Mouse (Mus musculus) adipocyte (in vitro differentiated cells): ENCODE measurements at regions not wholly inside any gene's neighbourhood (a gene's known extent, or its start where the extent isn't known, plus 50 kb on each side); places are given as distances from the start of the nearest gene placed in this dataset.

Experiments
- DNase-seq: peaks from one replicate; pipeline ENCODE4 v3.0.0-alpha.2; 2016; ENCODE audit warnings: low spot score

GRCm38 (mm10) chr8:89905588-89905987 is 442.6 kb downstream of the Tox3 start:
- DNase-seq: no peak

DNA sequence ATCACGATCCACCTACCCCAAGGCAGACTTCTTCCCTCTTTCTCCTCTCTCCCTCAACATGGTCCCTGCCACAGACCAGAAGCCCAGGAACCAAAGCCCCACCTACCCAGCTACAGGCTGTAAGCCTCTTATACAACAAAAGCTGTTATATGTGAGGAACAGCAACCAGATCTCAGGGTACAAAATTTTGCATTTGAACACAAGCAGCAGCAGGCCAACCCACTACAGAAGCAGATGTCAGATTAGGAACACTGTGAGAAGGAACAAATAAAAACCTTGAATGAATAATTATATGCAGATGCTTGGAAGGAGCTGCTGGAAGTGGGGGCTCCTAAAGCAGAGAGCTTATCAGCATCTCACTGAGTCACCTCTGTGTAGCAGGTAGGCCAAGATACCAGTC is 444.8 kb downstream of the Tox3 start:
- DNase-seq: no peak

DNA sequence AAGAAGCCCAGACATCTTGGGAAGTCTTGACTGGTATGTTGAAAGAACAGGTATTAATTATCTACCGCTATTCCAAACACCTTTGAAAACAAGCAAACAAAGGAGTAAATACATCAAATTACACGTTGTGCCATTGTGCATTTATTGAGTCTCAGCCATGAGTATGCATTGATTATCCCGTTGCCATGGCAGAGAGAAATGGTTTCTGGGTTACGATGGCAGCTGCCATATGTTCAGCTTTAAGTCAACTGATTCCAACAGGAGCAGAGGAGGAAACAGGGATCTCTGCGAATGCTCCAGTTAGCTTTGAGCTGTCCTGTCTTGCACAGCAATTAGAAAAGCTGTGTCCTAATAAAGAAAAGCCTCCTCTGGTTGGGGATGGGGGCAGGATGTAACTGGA is 475.4 kb downstream of the Tox3 start:
- DNase-seq: no peak

DNA sequence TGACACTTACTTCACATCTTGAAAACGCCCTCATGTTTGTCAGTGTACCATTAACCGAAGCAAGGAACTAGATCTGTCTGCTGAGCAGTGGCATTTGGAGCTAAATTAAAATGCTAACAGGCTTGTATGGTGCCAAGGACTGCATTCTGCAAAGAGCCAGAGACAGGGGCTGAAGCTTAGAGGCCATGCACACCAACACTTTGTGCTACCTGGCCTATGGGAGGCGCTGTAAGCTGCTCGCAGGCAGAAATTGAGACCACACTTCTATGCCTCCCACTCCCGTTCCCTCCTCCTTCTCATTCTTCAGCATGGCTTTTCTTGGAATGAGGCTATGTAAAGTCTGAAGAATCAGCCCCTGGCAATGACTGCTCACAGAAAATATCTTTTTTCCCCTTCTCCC is 476.2 kb downstream of the Tox3 start:
- DNase-seq: no peak

- DNase-seq: no peak
Measured at GRCm38 (mm10) chr8:89859813-89860212, 488.3 kb downstream of the Tox3 start.

GRCm38 (mm10) chr8:89858706-89859385 is 489.3 kb downstream of the Tox3 start:
- DNase-seq: no peak

DNA sequence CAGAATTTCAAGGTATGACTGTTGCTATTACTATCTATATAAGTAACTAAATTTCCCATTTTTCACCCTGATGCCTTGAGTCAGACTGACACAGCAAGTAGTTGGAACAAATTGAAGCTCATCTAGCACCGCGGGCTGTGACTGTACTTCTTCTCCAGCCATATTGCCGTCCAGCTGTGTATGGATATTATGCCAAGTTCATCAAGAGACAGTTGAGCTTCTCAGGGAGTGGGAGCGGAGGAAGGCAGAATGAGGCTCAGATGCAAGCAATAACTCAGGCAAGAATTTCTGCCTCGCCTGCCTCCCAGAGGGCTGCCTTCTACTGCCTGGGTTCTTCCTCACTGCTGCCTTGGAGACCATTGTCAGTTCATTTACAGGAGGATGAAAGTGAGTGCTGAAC is 492.6 kb downstream of the Tox3 start:
- DNase-seq: no peak

DNA sequence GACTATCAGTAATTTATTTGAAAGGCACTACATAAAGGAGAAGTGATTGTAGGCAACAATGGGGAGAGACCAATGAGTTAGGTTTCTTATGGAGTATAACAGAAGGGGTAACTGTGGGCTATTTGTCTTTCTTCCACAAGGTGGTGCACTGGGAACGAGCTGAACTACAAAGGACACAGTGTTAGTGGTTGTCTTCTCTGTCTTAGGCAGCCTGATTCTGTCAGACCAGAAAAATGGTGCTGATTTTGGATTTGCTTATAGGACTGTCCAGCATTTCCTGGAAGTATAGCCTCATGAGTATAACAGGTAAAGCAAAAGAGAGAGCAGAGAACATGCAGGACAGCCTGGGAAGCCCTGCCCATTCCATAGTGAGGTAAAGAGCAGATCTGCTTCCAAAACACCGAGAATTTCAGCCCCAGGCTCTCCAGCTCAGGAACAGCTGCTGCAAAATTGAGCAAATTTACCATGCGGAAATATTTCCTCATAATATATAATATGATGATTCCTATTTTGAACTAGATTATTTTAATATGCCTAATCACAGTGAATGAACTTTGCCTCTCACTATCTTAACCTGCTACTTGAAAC is 497.8 kb downstream of the Tox3 start:
- peak; percentile 5 for DNase-seq

DNA sequence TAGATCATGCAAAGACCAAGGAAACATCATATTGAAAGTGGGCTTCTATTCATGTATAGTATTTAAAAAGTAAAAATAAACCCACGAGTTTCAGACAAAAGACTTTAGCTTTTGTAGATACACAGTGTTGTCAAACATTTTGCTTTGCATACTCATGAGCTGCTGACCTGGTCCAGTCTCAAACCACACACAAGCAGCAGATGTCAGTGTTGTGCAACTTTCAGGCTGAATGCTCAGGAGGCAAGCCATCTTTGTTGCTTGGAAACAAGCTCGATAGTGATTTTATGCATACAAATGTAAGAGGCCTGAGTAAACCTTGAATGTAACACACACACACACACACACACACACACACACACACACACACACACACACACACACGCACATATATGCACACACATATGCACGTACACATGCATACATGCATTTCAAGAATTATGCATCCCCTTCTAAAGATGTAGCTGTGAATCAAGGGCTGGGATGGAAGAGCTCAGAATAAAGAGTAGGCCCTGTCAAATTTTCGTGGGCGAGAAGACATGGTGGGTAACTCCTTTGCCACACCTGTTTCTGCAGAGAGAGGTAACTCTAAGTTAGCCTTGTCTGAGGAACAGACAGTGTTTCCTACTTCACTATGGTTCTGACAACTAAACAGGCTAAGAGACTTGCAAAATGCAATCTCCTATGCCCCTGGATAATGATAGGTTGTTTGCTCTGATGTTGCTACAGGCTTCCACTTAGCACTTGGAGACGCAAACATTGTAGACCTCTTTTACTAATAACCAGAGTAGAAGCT is 498.5 kb downstream of the Tox3 start:
- no peak for DNase-seq

DNA sequence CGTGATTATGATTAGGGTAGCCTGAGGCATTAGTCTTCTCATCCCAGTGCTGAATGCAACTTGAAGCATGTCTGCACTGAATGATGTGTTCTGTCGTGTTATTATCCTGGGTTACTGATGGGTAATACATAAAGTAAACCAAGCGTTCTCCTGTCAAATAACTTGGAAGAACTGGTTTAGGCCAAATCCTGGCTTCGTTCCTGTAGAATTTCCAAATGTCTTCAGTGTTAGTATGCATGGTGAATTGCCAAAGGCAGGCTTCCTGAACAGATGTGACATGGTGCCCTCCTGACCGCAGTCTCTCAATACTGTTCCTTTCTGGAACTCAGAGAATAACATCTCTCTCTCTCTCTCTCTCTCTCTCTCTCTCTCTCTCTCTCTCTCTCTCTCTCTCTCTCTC is 509.6 kb downstream of the Tox3 start:
- no peak for DNase-seq

- DNase-seq: no peak
Measured at GRCm38 (mm10) chr8:89833715-89834114, 514.4 kb downstream of the Tox3 start.

- no peak for DNase-seq
Measured at GRCm38 (mm10) chr8:89824586-89824985, 523.6 kb downstream of the Tox3 start.

DNA sequence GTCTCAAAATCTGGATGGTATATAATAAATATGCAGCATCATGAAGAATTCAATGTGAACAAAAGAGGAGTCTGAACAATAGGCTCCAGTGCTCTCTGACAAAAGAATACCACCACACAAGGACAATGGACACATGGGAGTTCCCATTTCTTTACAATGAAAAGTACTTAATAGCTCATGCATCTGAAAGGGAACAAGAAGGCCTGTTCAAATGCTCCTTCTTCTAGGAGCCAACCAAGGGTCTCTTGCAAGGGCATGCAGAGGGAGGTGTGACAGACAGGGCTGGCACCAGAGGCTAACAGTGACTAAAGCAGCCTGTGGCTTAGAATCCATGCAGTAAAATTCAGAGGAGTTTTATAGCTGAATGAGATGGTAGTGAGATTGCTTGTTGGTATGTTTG is 524.5 kb downstream of the Tox3 start:
- no peak for DNase-seq

DNA sequence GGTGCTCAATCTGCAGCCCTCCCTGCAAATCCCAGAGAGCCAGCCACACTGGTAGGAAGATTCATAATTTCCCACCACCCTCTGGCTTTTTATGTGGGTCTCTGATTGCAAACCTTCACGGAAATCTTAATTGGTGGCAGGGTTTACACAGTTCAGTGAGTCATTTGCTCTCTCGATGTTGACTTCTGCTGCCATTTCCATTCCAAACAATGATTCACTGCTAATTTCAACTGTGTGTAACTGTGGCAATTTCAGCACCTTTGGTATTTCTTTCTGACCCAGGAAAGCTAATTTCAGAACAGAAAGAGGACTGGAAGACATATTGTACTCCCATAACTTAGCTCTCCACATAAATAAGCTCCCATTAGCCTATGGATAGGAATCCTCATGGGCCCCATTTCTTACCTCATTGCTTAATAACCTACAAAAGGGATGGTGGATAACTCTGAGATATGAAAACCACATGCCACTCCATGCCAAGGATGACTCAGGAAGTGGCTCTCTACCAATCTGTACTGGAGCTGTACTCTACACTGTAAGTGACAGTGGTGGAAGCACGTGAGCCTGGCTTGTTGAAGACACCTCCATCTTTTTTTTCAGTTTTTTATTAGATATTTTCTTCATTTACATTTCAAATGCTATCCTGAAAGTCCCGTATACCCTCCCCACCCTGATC is 536.0 kb downstream of the Tox3 start:
- no peak for DNase-seq

GRCm38 (mm10) chr8:89788296-89788695 is 559.8 kb downstream of the Tox3 start:
- no peak for DNase-seq

DNA sequence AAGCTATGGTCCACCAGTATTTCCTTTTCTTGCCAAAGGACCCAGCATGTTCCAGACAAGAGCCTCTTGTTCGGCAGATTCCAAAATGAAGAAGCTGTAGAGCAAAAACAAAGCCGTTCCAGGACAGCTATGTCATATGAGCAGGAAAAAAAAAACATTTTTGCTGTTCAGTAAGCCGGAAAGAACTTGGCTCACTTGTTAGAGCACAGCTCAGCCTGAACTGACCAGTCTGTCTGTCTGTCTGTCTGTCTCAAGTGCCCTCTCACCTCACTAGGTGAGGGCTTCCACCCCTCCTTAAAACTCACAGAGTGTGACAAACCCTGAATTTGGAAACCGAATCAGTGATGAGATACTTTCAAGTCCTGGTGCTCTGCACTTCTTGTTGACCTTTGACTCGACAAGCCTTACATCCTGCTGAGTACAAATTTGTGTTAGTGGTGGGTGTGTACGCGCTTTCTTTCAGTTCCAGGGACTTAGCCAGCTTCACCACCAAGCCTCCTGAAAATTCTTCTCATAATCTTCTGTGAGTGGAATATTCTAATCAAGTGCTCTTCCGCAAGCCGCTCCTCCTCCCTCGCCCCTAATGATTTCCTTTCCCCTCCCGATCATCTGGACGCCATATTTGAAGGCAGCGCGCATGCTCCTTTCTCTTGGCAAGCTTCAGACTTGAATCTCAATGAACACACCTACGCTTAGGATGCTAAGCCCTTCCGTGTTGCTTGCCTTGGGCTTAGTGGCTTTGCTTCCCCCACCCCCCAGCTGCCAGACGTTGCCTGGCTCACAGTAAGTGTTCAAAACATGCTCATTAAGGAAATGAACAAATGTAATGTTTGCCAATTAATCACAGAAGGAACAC is 560.9 kb downstream of the Tox3 start:
- DNase-seq: no peak

GRCm38 (mm10) chr8:89785011-89785410 is 563.1 kb downstream of the Tox3 start:
- DNase-seq: peak; percentile 79

- no peak for DNase-seq
Measured at GRCm38 (mm10) chr8:89783311-89783710, 564.8 kb downstream of the Tox3 start.

GRCm38 (mm10) chr8:89766387-89766786 is 581.8 kb downstream of the Tox3 start:
- no peak for DNase-seq

- no peak for DNase-seq
Measured at GRCm38 (mm10) chr8:89759531-89759930, 588.6 kb downstream of the Tox3 start.

GRCm38 (mm10) chr8:89758695-89759094 is 589.4 kb downstream of the Tox3 start:
- DNase-seq: no peak

- DNase-seq: no peak
Measured at GRCm38 (mm10) chr8:89755951-89756350, 592.2 kb downstream of the Tox3 start.
